Mouse (Mus musculus): ENCODE data around the gene Stat2. TPM values are rescaled to one million over a fixed set of nuclear protein-coding genes. Genes with fewer than 3 reads are reported as not detected.
"Not testable (repeated sequence)": the region's sequence is repeated elsewhere in the genome, so short reads cannot be mapped to it uniquely, and the experiment has no call there.

Gene Stat2
- polyA plus RNA-seq, 1 experiment from 2014 or later: 20.4 TPM

DNA sequence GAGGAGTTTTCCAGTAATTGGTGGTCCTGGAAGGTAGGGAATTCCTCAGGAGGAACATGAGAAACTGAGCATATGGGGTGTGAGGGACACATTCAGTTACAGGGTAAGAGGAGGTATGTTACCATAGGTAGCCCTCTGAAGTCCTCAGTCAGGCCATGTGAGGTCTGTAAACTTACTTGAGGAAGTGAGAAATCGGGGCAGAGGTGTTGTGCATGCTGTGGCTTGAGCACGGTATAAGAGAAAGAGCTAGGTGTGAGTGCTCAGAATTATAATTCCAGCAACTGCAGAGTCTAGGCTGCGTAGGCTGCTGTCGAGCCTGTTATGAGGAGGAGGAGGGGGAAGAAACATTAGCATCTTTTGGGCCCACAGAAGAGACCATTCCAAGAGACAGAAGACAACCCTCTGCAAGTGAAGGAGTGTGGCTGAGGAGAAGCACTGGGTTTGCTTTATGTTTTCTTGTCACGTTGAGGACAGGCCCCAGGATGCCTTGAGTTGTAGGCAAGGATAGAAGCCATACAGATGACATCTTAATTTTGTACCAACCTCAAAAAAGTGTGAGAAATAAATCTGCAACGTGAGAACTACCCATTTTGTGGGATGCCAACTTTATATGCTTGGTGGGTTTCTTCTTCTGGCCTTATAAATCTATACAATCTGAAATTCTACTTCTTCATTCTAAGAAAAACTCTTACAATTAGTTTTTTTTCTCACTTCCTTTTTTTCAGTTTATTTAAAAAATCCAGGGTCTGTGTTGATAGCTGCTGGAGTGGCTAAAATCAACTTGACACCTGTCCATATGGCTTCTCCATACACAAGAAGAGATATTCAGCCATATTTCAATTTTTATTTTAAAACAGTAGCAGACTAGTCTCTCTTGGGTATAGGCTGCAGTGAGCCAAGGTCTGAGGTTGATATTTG is 6.7 kb upstream of the Stat2 start:
- no peak overlapping the region for H3K4me3 ChIP-seq (ENCODE audit: low read depth, low read length)
- H3K27me3 ChIP-seq (ENCODE audit: control insufficient read depth, insufficient read depth, low read depth, low read length): no peaks in the 10 kb centered on the region
- 78% methylated on average over 6 of the region's 6 CpGs for WGBS
- H3K4me2 ChIP-seq (ENCODE audit: low read length): no peak overlapping the region
- no peak overlapping the region for H3K9ac ChIP-seq (ENCODE audit: low read depth, low read length)
- ATAC-seq: no peak
- H3K9me3 ChIP-seq (replicated peaks; ENCODE audit: control insufficient read depth, low read length, poor library complexity, severe bottlenecking): no peaks in the 10 kb centered on the region
- H3K4me1 ChIP-seq (ENCODE audit: control insufficient read depth, insufficient read depth, low read length): no peaks in the 10 kb centered on the region
- H3K36me3 ChIP-seq (ENCODE audit: control insufficient read depth, insufficient read depth, low read length): no peaks in the 10 kb centered on the region
- H3K27ac ChIP-seq (ENCODE audit: low read length): no peak overlapping the region

DNA sequence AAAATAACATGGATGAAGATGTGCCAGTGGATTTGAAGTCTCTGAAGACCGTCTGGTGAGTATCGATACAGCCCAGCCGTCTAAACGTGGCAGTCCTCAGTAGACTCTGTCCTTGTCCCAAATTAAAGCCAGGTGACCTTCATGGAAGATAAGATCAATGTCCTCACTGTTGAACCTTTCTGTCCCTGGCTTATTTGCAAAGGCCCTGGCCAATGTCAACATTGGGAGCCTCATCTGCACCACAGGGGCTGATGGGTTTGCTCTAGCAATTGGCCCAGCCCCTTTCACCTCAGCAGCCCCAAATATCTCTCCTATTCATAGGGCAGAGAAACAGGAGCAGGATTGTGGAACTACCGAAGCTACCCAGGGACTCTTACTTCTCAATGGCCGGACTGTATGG is 2.0 kb upstream of the Stat2 start, which contains the start of gene Apof:
Gene Apof, plus strand, starts transcription at position 301 of the 400 bp plus-strand sequence.
- Histone ChIP-seq H3K27me3 (ENCODE audit: control insufficient read depth, insufficient read depth, low read depth, low read length) (no peaks in the 10 kb centered on the region), H3K4me2 (ENCODE audit: low read length) (no peak within 1 kb of the TSS), H3K9ac (ENCODE audit: low read depth, low read length) (no peak within 1 kb of the TSS), H3K4me3 (ENCODE audit: low read depth, low read length) (no peak within 1 kb of the TSS), H3K9me3 (replicated peaks; ENCODE audit: control insufficient read depth, low read length, poor library complexity, severe bottlenecking) (no peaks in the 10 kb centered on the region), H3K4me1 (ENCODE audit: control insufficient read depth, insufficient read depth, low read length) (peaks cover 3% of the 10 kb centered on the region; the same call in 1 of the 2 replicates), H3K27ac (ENCODE audit: low read length) (no peak within 1 kb of the TSS), H3K36me3 (ENCODE audit: control insufficient read depth, insufficient read depth, low read length) (no peaks in the 10 kb centered on the region)
- no peak for ATAC-seq
- 91% methylated on average over 6 of the region's 6 CpGs for WGBS

DNA sequence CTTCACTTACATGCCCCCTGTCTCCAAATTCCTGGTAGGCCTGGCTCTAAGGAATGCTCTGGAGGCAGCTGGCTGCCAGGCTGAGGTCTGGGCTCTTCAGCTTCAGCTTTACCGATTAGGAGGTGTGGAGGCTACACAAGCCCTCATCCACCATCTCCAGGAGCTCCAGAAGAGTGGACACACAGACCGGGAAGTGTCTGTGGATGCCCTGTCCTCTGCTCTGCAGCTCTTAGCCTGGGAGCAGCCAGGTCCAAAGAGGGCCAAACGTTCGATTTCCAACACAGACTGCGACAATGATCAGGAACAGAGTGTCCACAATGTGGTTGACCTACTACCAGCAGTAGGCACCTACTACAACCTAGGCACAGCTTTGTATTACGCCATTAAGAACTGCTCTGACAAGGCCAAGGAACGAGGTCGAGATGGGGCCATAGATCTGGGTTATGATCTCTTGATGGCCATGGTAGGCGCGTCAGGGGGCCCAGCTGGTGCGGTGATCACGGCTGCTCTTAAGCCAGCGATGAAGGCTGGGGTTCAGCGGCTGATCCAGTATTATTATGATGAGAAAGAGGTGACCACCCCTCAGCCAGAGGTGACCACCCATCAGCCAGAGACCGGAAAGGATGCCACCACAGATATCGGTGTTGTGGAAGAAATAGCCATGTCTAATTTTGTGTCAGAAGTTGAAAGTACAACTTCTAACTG is 1.0 kb upstream of the Stat2 start:
- Histone ChIP-seq H3K4me1 (ENCODE audit: control insufficient read depth, insufficient read depth, low read length) (peaks cover 3% of the 10 kb centered on the region; the same call in 1 of the 2 replicates), H3K36me3 (ENCODE audit: control insufficient read depth, insufficient read depth, low read length) (no peaks in the 10 kb centered on the region), H3K4me3 (ENCODE audit: low read depth, low read length) (no peak overlapping the region), H3K27me3 (ENCODE audit: control insufficient read depth, insufficient read depth, low read depth, low read length) (no peaks in the 10 kb centered on the region), H3K4me2 (ENCODE audit: low read length) (no peak overlapping the region), H3K9ac (ENCODE audit: low read depth, low read length) (no peak overlapping the region), H3K9me3 (replicated peaks; ENCODE audit: control insufficient read depth, low read length, poor library complexity, severe bottlenecking) (no peaks in the 10 kb centered on the region), H3K27ac (ENCODE audit: low read length) (no peak overlapping the region)
- no peak for ATAC-seq
- WGBS: 92% methylated on average over 16 of the region's 16 CpGs

DNA sequence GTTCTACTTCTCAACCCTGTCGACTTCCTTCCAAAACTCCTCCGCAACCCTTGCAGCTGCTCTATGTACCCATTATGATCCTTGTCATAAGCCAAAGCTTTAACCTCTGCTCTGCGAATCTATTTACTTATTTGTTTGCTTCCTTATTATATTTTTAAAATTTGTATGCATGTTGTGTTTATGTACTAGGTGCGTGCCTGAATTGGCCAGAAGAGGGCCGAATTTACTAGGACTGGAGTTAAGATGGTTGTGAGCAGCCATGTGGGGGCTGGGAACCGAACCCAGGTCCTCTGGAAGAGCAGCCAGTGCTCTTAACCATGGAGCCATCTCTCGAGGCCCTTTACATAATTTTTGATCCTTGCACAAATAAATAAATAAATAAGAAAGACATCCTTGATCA is 507 bp downstream of the Stat2 start:
- peak; percentile 15; the same call in 1 of the 2 replicates for ATAC-seq
- Histone ChIP-seq H3K36me3 (ENCODE audit: control insufficient read depth, insufficient read depth, low read length) (no peaks in the 10 kb centered on the region), H3K9ac (ENCODE audit: low read depth, low read length) (peak overlapping the region; percentile 76), H3K4me2 (ENCODE audit: low read length) (peak overlapping the region; percentile 74), H3K27me3 (ENCODE audit: control insufficient read depth, insufficient read depth, low read depth, low read length) (no peaks in the 10 kb centered on the region), H3K4me3 (ENCODE audit: low read depth, low read length) (peak overlapping the region; percentile 61), H3K9me3 (replicated peaks; ENCODE audit: control insufficient read depth, low read length, poor library complexity, severe bottlenecking) (no peaks in the 10 kb centered on the region), H3K4me1 (ENCODE audit: control insufficient read depth, insufficient read depth, low read length) (peaks cover 3% of the 10 kb centered on the region; the same call in 1 of the 2 replicates), H3K27ac (ENCODE audit: low read length) (peak overlapping the region; percentile 79)
- 39% methylated on average over 7 of the region's 7 CpGs for WGBS

DNA sequence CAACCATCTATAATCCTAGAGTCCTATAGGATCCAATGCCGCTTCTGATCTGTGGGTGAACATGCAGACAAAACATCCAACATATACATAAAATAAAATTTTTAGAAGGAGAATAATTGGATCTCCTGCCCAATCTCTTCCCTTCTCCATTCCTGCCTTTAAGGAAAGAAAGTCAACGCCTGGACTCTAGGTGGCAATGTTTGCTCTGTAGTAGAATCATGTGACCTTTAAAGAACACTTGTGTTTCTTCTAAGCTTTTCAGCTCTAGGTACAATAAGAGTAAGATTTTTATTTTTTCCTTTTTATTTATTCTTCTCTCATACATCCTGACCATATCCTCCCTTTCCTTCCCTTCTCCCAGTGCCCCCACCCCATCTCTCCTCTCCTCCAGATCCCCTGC is 1.5 kb downstream of the Stat2 start:
- Histone ChIP-seq H3K27me3 (ENCODE audit: control insufficient read depth, insufficient read depth, low read depth, low read length) (no peaks in the 10 kb centered on the region), H3K4me3 (ENCODE audit: low read depth, low read length) (no peak overlapping the region), H3K9ac (ENCODE audit: low read depth, low read length) (no peak overlapping the region), H3K4me1 (ENCODE audit: control insufficient read depth, insufficient read depth, low read length) (peaks cover 3% of the 10 kb centered on the region; the same call in 1 of the 2 replicates), H3K36me3 (ENCODE audit: control insufficient read depth, insufficient read depth, low read length) (no peaks in the 10 kb centered on the region; the same call in 1 of the 2 replicates), H3K9me3 (replicated peaks; ENCODE audit: control insufficient read depth, low read length, poor library complexity, severe bottlenecking) (no peaks in the 10 kb centered on the region), H3K4me2 (ENCODE audit: low read length) (no peak overlapping the region), H3K27ac (ENCODE audit: low read length) (no peak overlapping the region)
- 66% methylated on average over 2 of the region's 2 CpGs for WGBS
- no peak for ATAC-seq

DNA sequence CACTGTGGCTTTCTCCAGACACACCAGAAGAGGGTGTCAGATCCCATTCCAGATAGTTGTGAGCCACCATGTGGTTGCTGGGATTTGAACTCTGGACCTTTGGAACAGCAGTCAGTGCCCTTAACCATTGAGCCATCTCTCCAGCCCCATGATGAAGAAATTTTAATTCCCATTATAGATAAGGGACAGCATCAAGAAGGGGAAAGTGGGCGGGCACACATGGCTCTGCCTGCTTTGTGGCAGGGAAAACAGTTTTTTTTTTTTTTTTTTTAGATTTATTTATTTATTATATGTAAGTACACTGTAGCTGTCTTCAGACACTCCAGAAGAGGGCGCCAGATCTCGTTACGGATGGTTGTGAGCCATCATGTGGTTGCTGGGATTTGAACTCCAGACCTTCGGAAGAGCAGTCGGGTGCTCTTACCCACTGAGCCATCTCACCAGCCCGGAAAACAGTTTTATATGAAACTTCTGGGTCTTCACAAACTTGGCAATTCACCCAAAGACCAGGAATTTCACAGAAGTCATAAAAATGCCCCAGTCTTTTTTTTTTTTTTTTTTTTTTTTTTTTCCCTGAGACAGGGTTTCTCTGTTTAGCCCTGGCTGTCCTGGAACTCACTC is 2.6 kb downstream of the Stat2 start:
- over 99% methylated on average over 4 of the region's 7 CpGs for WGBS
- ATAC-seq: not testable (repeated sequence)

DNA sequence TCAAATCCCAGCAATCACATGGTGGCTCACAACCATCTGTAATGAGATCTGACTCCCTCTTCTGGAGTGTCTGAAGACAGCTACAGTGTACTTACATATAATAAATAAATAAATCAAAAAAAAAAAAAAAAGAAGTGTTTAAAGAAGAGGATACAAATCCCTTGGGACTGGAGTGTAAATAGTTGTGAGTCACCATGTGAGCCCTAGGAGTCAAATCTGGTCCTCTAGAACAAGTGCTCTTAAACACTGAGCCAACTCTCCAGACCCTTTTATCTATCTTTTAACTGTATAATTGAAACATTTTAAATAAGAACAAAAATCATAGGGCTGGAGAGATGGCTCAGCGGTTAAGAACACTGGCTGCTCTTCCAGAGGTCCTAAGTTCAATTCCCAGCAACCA is 5.0 kb downstream of the Stat2 start:
- 100% methylated on average over 1 of the region's 1 CpGs for WGBS
- not testable (repeated sequence) for H3K9ac ChIP-seq (ENCODE audit: low read depth, low read length); ATAC-seq

More for the DNA sequence above, 2.6 kb downstream of the Stat2 start:
- H3K9ac ChIP-seq (ENCODE audit: low read depth, low read length); H3K4me1 ChIP-seq (ENCODE audit: control insufficient read depth, insufficient read depth, low read length); H3K27ac ChIP-seq (ENCODE audit: low read length); H3K36me3 ChIP-seq (ENCODE audit: control insufficient read depth, insufficient read depth, low read length); H3K4me3 ChIP-seq (ENCODE audit: low read depth, low read length); H3K27me3 ChIP-seq (ENCODE audit: control insufficient read depth, insufficient read depth, low read depth, low read length); H3K9me3 ChIP-seq (replicated peaks; ENCODE audit: control insufficient read depth, low read length, poor library complexity, severe bottlenecking); H3K4me2 ChIP-seq (ENCODE audit: low read length): not testable (repeated sequence)

DNA sequence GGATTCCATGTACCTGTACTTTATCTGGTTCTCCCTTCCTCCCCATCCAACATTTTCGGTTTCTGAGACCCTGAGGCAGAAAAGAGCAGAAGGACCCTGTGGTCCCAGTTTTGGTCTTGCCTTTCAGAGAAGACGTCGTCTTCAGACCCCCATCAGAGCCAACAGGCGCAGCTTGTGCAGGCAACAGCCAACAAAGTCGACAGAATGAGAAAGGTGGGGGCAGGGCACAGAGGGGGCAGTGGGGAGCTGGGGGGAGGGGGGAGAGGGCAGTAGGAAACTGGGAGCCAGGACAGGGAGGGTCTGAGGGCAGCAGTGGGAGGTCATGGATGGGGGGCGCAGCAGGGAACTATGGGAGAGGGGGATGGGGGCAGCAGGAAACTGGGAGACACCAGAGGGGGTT is 7.8 kb downstream of the Stat2 start:
- Histone ChIP-seq H3K27ac (ENCODE audit: low read length) (no peak overlapping the region), H3K4me2 (ENCODE audit: low read length) (no peak overlapping the region), H3K4me3 (ENCODE audit: low read depth, low read length) (no peak overlapping the region), H3K4me1 (ENCODE audit: control insufficient read depth, insufficient read depth, low read length) (no peaks in the 10 kb centered on the region), H3K9ac (ENCODE audit: low read depth, low read length) (no peak overlapping the region), H3K9me3 (replicated peaks; ENCODE audit: control insufficient read depth, low read length, poor library complexity, severe bottlenecking) (no peaks in the 10 kb centered on the region), H3K27me3 (ENCODE audit: control insufficient read depth, insufficient read depth, low read depth, low read length) (no peaks in the 10 kb centered on the region), H3K36me3 (ENCODE audit: control insufficient read depth, insufficient read depth, low read length) (peaks cover 21% of the 10 kb centered on the region)
- 51% methylated on average over 5 of the region's 6 CpGs for WGBS
- no peak for ATAC-seq

More for the DNA sequence above, 5.0 kb downstream of the Stat2 start:
- H3K4me2 ChIP-seq (ENCODE audit: low read length); H3K27me3 ChIP-seq (ENCODE audit: control insufficient read depth, insufficient read depth, low read depth, low read length); H3K4me3 ChIP-seq (ENCODE audit: low read depth, low read length); H3K9me3 ChIP-seq (replicated peaks; ENCODE audit: control insufficient read depth, low read length, poor library complexity, severe bottlenecking); H3K27ac ChIP-seq (ENCODE audit: low read length); H3K36me3 ChIP-seq (ENCODE audit: control insufficient read depth, insufficient read depth, low read length); H3K4me1 ChIP-seq (ENCODE audit: control insufficient read depth, insufficient read depth, low read length): not testable (repeated sequence)
